Mouse (Mus musculus): Measurements from ENCODE around the gene Tsen54.
A peak's percentile ranks its signal among the peaks of the same experiment; 100 is the strongest.

- peak; percentile 29; the same call in 1 of the 2 replicates for TF ChIP-seq EP300 (IDR thresholded peaks at IDR 0.05; ENCODE audit: insufficient read depth, low read depth, low read length)
- no peak for TF ChIP-seq CTCF (IDR thresholded peaks at IDR 0.05)
These were observed 27.5 kb downstream of the Tsen54 start for GRCm38 (mm10) chr11:115841961-115842550.

All from heart, adult 2 months (tissue).